Mouse (Mus musculus): ENCODE data around the gene Timm17a. TPM values are rescaled to one million over a fixed set of nuclear protein-coding genes. Genes with fewer than 3 reads are reported as not detected.

Gene Timm17a
- polyA plus RNA-seq (2014; fragmentation: Nextera tagmentation; extraction: Ambion mirVana) = 229 and 234 TPM in 2 replicates

DNA sequence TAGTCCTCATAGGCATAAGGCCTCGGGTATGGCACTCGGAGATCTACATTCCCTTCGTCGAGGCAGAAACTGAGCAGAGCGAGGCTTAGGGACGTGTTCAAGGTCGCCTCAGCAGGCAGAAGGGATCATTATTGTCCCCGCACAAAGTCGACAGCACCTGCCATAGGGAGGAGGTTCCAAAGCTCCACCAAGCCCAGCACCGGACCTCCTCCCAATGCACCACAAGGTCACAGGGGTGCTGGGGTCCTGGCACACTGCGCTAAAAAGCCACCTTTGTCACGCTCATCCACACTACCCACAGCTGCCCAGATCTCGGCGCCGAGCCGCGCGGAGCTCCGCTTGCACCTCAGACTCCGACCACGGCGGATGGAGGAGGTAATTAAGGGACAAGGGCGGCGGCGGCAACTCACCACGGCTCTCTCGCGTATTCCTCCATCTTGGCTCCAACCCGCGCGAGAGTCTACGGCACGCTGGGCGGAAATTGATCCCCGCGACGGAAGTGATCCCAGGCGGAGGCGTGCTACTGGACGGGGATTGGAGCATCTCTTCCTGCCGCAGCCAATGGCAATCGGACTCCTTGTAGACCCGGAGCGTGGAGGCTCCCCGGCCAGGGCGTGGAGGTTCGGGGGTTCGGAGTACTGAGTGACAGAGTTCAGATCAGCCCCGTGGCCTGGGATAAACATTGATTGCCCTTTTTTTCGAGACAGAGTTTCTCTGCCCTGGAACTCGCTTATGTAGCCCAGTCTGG, at the start of gene Timm17a:
Gene Timm17a, minus strand, starts transcription at position 495 of the 748 bp plus-strand sequence.
- DNase-seq (ENCODE audit: low spot score) = peak; percentile 92

GRCm38 (mm10) chr1:135362115-135362514, 48.5 kb upstream of the Timm17a start:
- no peak overlapping the region for H3K4me3 ChIP-seq (ENCODE audit: low read depth, low read length)
- DNase-seq (ENCODE audit: low spot score) = no peak
- ATAC-seq (replicated peaks; ENCODE audit: low FRiP score, low TSS enrichment, low read depth) = no peak

More for the DNA sequence above, at the start of gene Timm17a:
- Histone ChIP-seq H3K9me3 (ENCODE audit: control insufficient read depth, low read length) (no peaks in the 10 kb centered on the region), H3K36me3 (ENCODE audit: control insufficient read depth, insufficient read depth, low read length) (peaks cover 15% of the 10 kb centered on the region), H3K27me3 (replicated peaks; ENCODE audit: control insufficient read depth, insufficient read depth, low read length) (no peaks in the 10 kb centered on the region), H3K9ac (ENCODE audit: low read length) (peak within 1 kb of the TSS; percentile 99), H3K4me3 (ENCODE audit: low read depth, low read length) (peak within 1 kb of the TSS; percentile 99), H3K4me1 (replicated peaks; ENCODE audit: control insufficient read depth, insufficient read depth, low read length) (peaks cover 18% of the 10 kb centered on the region), H3K4me2 (ENCODE audit: low read length) (peak within 1 kb of the TSS; percentile 94), H3K27ac (ENCODE audit: low read depth) (peak within 1 kb of the TSS; percentile 85)
- peak; percentile 97 for ATAC-seq (replicated peaks; ENCODE audit: low FRiP score, low TSS enrichment, low read depth)
- under 1% methylated on average over 51 of the region's 51 CpGs for WGBS

GRCm38 (mm10) chr1:135361491-135361890, 47.9 kb upstream of the Timm17a start:
- 0 out of 2 replicates have a peak, but pooled peaks cover 8% of the 10 kb centered on the region for H3K4me1 ChIP-seq (replicated peaks; ENCODE audit: control insufficient read depth, insufficient read depth, low read length)
- H3K36me3 ChIP-seq (ENCODE audit: control insufficient read depth, insufficient read depth, low read length) = no peaks in the 10 kb centered on the region
- H3K9ac ChIP-seq (ENCODE audit: low read length) = no peak overlapping the region
- no peak overlapping the region for H3K4me2 ChIP-seq (ENCODE audit: low read length)
- H3K9me3 ChIP-seq (ENCODE audit: control insufficient read depth, low read length) = no peaks in the 10 kb centered on the region
- no peaks in the 10 kb centered on the region for H3K27me3 ChIP-seq (replicated peaks; ENCODE audit: control insufficient read depth, insufficient read depth, low read length)
- no peak overlapping the region for H3K4me3 ChIP-seq (ENCODE audit: low read depth, low read length)
- whole genome bisulfite sequencing = 80% methylated on average over 4 of the region's 4 CpGs
- no peak overlapping the region for H3K27ac ChIP-seq (ENCODE audit: low read depth)
- ATAC-seq (replicated peaks; ENCODE audit: low FRiP score, low TSS enrichment, low read depth) (no peak), DNase-seq (ENCODE audit: low spot score) (no peak)

More at GRCm38 (mm10) chr1:135362115-135362514, 48.5 kb upstream of the Timm17a start:
- Histone ChIP-seq H3K36me3 (ENCODE audit: control insufficient read depth, insufficient read depth, low read length) (no peaks in the 10 kb centered on the region), H3K9ac (ENCODE audit: low read length) (no peak overlapping the region), H3K27ac (ENCODE audit: low read depth) (no peak overlapping the region), H3K4me2 (ENCODE audit: low read length) (no peak overlapping the region), H3K27me3 (replicated peaks; ENCODE audit: control insufficient read depth, insufficient read depth, low read length) (no peaks in the 10 kb centered on the region), H3K9me3 (ENCODE audit: control insufficient read depth, low read length) (no peaks in the 10 kb centered on the region), H3K4me1 (replicated peaks; ENCODE audit: control insufficient read depth, insufficient read depth, low read length) (0 out of 2 replicates have a peak, but pooled peaks cover 8% of the 10 kb centered on the region)

DNA sequence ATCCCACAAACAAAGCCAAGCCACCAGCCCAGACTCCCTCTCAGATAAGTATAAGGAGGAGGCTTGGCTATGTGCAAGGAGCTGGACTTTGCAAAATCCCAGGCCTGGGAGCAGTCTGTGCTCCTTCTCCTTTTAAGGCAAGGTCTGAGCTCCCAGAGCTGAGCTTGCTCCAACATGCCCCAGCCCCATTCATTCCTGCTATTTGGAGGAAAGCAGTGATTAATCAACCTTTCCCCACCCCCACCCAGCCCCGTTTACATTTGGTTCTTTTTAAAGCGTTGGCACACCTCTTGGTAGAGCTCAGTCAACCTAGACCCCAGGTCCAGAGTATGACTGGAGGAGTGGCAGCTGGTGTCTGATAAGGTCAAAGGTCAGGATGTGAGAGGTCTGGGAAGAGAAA, 45.5 kb upstream of the Timm17a start:
- no peaks in the 10 kb centered on the region for H3K36me3 ChIP-seq (ENCODE audit: control insufficient read depth, insufficient read depth, low read length)
- peak overlapping the region; percentile 79 for H3K27ac ChIP-seq (ENCODE audit: low read depth)
- WGBS = 23% methylated on average over 2 of the region's 2 CpGs
- no peaks in the 10 kb centered on the region for H3K9me3 ChIP-seq (ENCODE audit: control insufficient read depth, low read length)
- H3K4me3 ChIP-seq (ENCODE audit: low read depth, low read length) = no peak overlapping the region
- DNase-seq (ENCODE audit: low spot score) (no peak), ATAC-seq (replicated peaks; ENCODE audit: low FRiP score, low TSS enrichment, low read depth) (peak; percentile 76)
- H3K9ac ChIP-seq (ENCODE audit: low read length) = no peak overlapping the region
- no peak overlapping the region for H3K4me2 ChIP-seq (ENCODE audit: low read length)
- no peaks in the 10 kb centered on the region for H3K27me3 ChIP-seq (replicated peaks; ENCODE audit: control insufficient read depth, insufficient read depth, low read length)
- H3K4me1 ChIP-seq (replicated peaks; ENCODE audit: control insufficient read depth, insufficient read depth, low read length) = 0 out of 2 replicates have a peak, but pooled peaks cover 8% of the 10 kb centered on the region

- Histone ChIP-seq H3K4me2 (ENCODE audit: low read length) (no peak overlapping the region), H3K4me3 (ENCODE audit: low read depth, low read length) (no peak overlapping the region), H3K27ac (ENCODE audit: low read depth) (no peak overlapping the region), H3K4me1 (replicated peaks; ENCODE audit: control insufficient read depth, insufficient read depth, low read length) (no peaks in the 10 kb centered on the region), H3K9ac (ENCODE audit: low read length) (no peak overlapping the region), H3K36me3 (ENCODE audit: control insufficient read depth, insufficient read depth, low read length) (no peaks in the 10 kb centered on the region), H3K27me3 (replicated peaks; ENCODE audit: control insufficient read depth, insufficient read depth, low read length) (no peaks in the 10 kb centered on the region), H3K9me3 (ENCODE audit: control insufficient read depth, low read length) (no peaks in the 10 kb centered on the region)
- WGBS = 67% methylated on average over 3 of the region's 3 CpGs
- DNase-seq (ENCODE audit: low spot score) = no peak
- no peak for ATAC-seq (replicated peaks; ENCODE audit: low FRiP score, low TSS enrichment, low read depth)
Observed at GRCm38 (mm10) chr1:135351953-135352352, 38.4 kb upstream of the Timm17a start.

DNA sequence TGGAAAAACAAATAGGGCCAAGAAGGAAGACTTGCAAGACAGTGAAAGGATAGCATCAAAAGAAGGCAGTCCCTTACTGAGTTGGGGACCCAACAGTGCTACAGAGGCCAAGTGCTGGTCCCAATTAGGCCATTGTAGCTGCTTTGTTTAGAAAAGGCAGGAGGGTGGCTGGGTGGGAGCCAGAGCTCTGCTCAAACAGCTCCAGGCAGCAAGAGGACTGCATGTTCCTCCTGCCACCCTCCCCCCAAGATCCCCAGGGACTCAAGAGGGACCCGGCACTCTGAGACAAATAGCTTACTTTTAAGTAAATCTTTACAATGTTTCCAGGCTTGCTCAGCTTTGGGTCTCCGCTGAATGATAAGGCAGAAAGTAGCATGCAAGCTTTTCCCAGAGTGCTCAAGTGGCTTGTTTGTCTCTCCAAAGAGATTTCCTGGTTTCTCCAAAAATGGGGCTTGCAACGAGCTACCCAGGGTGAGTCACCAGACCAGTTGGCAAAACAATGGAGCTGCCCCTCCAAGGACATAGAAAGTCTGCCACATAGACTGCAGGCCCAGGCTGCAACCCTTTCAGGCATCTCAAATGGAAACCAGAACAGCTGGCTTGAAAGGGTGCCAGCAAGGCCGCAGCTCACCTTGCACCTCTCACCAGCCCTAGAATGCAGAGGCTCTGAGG, 34.1 kb upstream of the Timm17a start:
- ATAC-seq (replicated peaks; ENCODE audit: low FRiP score, low TSS enrichment, low read depth) = no peak
- H3K27ac ChIP-seq (ENCODE audit: low read depth) = 0 out of 2 replicates have a peak overlapping the region, but pooled peaks have one; percentile 0

DNA sequence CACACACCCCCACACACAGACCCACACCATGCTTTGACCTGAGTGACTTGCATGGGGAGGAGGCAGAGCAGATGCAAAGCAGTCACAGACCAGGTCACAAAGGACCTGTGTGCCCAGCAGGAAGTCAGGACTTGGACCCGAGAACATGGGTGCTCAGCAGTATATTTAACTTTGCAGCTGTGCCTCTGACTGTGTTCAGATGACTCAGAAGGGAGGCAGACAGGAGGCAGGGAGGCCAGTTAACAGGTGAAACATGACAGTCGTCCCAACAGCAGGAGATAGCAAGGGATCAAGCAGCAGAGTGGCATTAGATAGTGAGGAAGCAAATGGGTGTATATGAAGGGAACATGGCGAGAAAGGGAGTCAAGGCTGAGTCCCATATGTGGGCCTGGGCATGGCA, 33.3 kb upstream of the Timm17a start:
- DNase-seq (ENCODE audit: low spot score) (no peak), ATAC-seq (replicated peaks; ENCODE audit: low FRiP score, low TSS enrichment, low read depth) (no peak)
- 63% methylated on average over 3 of the region's 3 CpGs for WGBS
- no peaks in the 10 kb centered on the region for H3K4me1 ChIP-seq (replicated peaks; ENCODE audit: control insufficient read depth, insufficient read depth, low read length)
- no peaks in the 10 kb centered on the region for H3K9me3 ChIP-seq (ENCODE audit: control insufficient read depth, low read length)
- no peak overlapping the region for H3K4me2 ChIP-seq (ENCODE audit: low read length)
- no peak overlapping the region for H3K27ac ChIP-seq (ENCODE audit: low read depth)
- no peak overlapping the region for H3K9ac ChIP-seq (ENCODE audit: low read length)
- H3K4me3 ChIP-seq (ENCODE audit: low read depth, low read length) = no peak overlapping the region
- H3K27me3 ChIP-seq (replicated peaks; ENCODE audit: control insufficient read depth, insufficient read depth, low read length) = no peaks in the 10 kb centered on the region
- H3K36me3 ChIP-seq (ENCODE audit: control insufficient read depth, insufficient read depth, low read length) = no peaks in the 10 kb centered on the region

More for the DNA sequence above, 34.1 kb upstream of the Timm17a start:
- Histone ChIP-seq H3K27me3 (replicated peaks; ENCODE audit: control insufficient read depth, insufficient read depth, low read length) (no peaks in the 10 kb centered on the region), H3K9me3 (ENCODE audit: control insufficient read depth, low read length) (no peaks in the 10 kb centered on the region), H3K36me3 (ENCODE audit: control insufficient read depth, insufficient read depth, low read length) (no peaks in the 10 kb centered on the region), H3K4me3 (ENCODE audit: low read depth, low read length) (no peak overlapping the region), H3K4me1 (replicated peaks; ENCODE audit: control insufficient read depth, insufficient read depth, low read length) (no peaks in the 10 kb centered on the region), H3K4me2 (ENCODE audit: low read length) (no peak overlapping the region), H3K9ac (ENCODE audit: low read length) (no peak overlapping the region)
- no peak for DNase-seq (ENCODE audit: low spot score)
- WGBS = 37% methylated on average over 4 of the region's 4 CpGs

GRCm38 (mm10) chr1:135344026-135344425, 30.4 kb upstream of the Timm17a start:
- no peak for DNase-seq (ENCODE audit: low spot score)
- no peaks in the 10 kb centered on the region for H3K36me3 ChIP-seq (ENCODE audit: control insufficient read depth, insufficient read depth, low read length)
- no peak overlapping the region for H3K9ac ChIP-seq (ENCODE audit: low read length)
- H3K4me2 ChIP-seq (ENCODE audit: low read length) = no peak overlapping the region
- no peaks in the 10 kb centered on the region for H3K9me3 ChIP-seq (ENCODE audit: control insufficient read depth, low read length)
- no peaks in the 10 kb centered on the region for H3K4me1 ChIP-seq (replicated peaks; ENCODE audit: control insufficient read depth, insufficient read depth, low read length)
- no peak for ATAC-seq (replicated peaks; ENCODE audit: low FRiP score, low TSS enrichment, low read depth)
- no peaks in the 10 kb centered on the region for H3K27me3 ChIP-seq (replicated peaks; ENCODE audit: control insufficient read depth, insufficient read depth, low read length)
- 57% methylated on average over 4 of the region's 4 CpGs for WGBS
- no peak overlapping the region for H3K27ac ChIP-seq (ENCODE audit: low read depth)
- no peak overlapping the region for H3K4me3 ChIP-seq (ENCODE audit: low read depth, low read length)

Data from intestine, embryonic 14.5 days (tissue).